Mouse (Mus musculus): ENCODE measurements around the gene Ipo9.
"Not testable (repeated sequence)": the region's sequence is repeated elsewhere in the genome, so short reads cannot be mapped to it uniquely, and the experiment has no call there.

Ipo9 gene

GRCm38 (mm10) chr1:135427390-135427789, 2.9 kb downstream of the Ipo9 start:
- DNase-seq, result no peak

DNA sequence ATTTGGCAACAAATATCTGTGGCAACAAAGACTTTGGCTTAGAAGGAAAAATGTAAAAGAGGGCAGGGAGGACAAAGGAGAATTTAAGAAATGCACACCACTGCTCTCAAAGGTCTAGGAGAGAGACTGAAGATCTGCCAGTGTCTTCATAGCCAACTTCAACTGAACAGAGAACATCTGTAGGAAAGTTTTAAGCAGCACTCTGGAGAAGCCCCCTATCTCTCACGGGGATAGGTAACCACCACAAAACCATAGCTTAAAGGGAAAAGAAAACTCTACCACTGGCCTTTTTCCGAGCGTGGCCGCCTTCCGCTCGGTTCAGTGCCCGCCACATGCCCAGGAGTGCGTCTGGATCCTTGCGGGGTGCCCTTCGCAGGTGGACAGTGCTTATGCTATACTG, 3.7 kb downstream of the Ipo9 start:
- no peak for DNase-seq

- DNase-seq, result no peak
These were observed 7.5 kb downstream of the Ipo9 start for GRCm38 (mm10) chr1:135422772-135423171.

GRCm38 (mm10) chr1:135413996-135414395, 16.3 kb downstream of the Ipo9 start:
- DNase-seq, result no peak

- no peak for DNase-seq
These were observed 18.2 kb downstream of the Ipo9 start for GRCm38 (mm10) chr1:135412130-135412529.

DNA sequence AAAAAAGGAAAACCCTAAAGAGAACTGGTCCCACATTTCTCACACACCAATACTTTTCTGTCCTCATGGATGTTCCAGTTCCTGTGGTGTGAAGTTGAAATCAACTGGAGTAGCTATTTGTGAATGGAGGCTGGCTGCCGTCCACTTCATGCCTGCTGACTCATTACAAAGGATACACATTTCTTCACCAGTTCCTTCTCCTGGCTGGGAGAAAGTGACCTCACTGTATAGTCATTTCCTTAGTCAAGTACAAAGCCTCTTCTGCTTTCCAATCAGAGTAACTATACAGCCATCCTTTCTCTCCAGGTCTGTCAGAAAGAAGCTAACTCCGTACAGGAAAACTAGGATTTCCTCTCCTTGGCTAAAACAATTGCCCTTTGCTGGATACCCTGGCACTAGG, 19.3 kb downstream of the Ipo9 start:
- no peak for DNase-seq

GRCm38 (mm10) chr1:135408973-135409372, 21.3 kb downstream of the Ipo9 start:
- no peak for DNase-seq

GRCm38 (mm10) chr1:135405356-135405755, 24.9 kb downstream of the Ipo9 start:
- DNase-seq, result no peak

GRCm38 (mm10) chr1:135401452-135402110, 28.7 kb downstream of the Ipo9 start:
- no peak for DNase-seq

DNA sequence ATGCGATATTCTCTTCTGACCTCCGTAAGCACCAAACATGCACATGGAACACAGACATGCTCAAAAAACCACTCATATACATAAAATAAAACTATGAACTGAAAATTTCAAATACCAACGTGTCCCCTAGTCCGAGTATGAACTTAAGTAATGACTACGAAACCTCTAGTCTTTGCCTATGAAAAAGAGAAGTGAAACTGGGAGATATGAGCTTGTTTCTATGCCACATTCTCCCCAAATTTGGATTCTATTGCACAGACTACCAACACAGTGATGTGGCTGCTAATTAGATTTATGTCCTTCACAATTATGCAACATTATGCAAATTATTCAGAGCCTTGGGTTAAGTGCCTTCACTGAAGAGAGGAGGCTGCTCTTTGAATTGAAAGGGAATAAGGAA, 30.8 kb downstream of the Ipo9 start:
- DNase-seq, result no peak

GRCm38 (mm10) chr1:135385161-135385560, 45.1 kb downstream of the Ipo9 start:
- DNase-seq, result no peak

DNA sequence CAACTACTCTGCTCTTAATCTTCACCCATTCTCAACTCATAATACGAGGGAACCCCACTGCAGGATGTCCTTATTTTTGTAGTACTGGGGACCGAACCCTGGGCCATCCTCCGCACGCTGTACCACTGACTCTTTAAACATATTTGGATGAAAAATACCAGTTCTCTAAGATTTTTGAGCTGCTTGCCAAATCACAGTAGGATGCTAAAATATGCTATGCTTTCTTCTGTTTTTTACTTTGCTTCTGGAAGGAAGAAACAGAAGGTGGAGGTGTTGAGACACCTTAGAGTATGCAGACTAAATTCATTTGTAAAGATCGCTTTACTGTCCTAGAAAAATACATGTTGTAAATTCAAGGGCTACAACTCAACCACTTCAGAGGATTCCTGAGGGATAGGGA, 46.1 kb downstream of the Ipo9 start:
- DNase-seq, result no peak

DNA sequence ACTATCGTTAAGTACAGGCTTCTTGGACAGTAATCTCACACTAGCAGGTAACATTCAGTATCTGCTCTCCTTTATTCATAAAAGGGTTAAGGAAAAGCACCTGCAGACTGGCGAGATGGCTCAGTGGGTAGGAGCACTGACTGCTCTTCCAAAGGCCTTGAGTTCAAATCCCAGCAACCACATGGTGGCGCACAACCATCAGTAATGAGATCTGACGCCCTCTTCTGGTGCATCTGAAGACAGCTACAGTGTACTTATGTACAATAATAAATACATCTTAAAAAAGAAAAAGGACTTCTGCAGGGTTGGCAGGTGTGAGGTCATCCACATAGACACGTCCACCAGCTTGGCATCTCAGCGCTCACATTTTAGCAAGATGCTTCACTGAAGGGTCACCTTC, 48.7 kb downstream of the Ipo9 start:
- not testable (repeated sequence) for DNase-seq

DNA sequence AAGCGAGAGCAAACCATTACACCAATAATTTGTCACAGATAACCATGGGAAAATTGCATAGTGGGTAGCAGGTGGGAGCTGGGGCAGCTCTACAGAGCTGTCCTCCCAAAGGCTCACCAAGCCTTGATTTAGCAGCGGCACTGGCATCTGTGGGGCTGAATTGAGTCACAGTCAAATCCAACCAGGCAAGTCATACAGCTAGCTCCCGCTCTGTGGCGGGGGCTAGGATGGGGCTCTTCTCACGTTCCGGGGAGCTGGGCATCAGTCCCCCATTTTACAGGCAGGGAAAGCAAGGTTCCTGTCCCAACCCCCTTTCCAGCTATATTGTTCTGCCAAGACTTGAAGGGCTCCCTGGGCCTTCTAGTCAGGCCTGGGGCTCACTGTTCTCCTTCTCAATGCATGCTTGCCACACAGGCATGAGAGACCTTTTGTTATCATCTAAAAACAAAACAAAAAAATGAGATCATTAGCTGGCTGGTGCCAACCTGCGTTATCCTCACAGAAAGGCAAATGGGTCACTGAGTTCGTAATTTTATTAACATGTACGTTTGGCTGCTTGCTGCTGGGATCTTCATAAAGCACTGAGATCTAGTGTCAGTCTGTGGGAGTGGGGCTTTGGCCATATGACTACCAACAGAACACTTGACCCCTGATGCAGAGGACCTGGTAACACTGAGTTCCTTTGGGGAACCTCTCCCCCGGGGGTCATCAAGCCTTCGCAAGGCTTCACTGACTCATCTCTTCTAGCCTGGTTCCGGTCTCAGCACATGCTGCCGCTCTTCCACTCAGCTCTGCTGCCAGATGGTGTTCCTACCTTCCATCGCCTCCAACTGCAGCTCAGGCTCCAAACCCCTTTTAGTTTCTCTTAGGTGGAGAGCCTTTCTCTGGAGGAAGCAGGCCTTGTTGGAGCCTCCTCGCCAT, 50.0 kb downstream of the Ipo9 start:
- DNase-seq, result no peak

DNA sequence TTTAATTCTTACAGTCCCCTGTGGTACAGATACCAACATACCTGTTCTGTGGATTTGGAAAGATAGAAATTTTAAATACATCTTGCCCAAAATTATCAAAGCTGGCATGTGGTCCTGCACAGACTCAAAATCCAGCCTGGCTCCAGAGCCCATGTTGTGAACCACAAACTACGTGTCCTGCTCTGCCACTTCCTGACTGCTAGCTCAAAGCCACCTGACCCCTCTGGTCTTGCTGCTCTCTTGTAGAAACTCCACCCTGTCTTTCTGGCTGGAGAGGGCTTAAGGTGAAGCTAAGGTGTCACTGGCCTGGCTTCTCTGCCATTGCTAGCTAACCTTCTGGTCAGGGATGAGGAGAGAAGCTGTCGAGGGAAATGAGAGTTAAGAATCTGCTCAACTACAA, 51.3 kb downstream of the Ipo9 start:
- DNase-seq, result no peak

- no peak for DNase-seq
These were observed 51.7 kb downstream of the Ipo9 start for GRCm38 (mm10) chr1:135378576-135378975.

DNA sequence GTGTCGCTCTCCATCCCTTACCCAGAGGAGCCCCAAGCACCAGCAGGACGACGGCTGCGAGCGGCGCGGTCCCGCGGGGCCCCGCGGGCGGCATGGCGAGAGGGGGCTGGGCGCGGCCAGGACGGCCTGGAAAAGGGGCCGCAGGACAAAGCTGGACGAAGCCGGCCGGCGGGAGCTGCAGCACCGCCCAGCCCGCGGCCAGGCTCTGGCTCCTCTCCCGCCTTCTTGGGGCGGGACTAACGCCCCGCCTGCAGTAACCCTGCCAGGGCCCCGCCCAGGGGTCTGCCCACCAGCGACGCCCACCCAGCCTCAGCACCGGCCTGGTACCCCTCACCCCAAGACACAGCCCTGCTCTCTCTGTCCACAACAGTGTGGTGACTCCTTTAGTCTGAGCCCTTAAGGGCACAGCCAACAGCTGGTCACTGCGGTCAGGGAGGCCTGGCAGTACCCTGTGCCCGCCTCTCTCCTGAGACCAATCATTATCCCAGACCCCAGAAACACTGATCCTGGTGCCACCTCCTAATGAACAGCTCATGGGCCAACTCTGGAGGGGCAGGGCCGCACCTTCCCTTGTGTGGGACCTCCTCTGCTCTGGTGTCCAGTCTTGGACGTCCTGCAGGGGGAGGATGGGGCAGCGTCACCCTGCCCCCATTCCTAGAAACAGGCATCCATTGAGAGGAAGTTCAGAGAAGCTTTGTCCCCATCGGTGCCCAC, 55.3 kb downstream of the Ipo9 start, which contains the start of gene Shisa4:
Gene Shisa4 (minus strand): TSS at position 370 of the 714 bp plus-strand sequence.
- peak; percentile 94 for DNase-seq

GRCm38 (mm10) chr1:135374175-135374867, 56.0 kb downstream of the Ipo9 start:
- peak; percentile 49 for DNase-seq

DNA sequence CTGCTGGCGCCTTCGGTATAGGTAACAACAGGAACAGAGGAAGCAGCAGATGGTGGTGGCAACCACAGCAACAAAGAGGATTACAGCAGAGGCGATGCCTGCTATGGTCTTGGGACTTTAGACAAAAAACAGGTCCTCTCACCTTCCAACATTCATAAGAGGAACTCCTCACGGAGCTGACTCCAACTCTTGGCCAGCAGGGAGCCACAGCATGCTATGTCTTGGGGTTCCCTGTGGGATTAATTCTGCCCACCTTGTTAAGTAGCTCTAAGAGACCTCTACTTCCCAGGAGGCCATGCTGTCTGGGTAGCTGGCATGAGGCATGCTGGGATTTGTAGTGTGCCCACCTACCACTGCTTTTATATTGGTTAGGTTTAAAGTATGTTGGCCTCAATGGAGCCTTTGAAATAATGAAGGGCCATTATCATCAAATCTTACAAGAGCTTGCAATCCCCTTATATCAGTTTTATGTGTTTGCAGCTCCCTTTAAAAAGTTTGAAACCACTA, 57.1 kb downstream of the Ipo9 start:
- peak; percentile 22 for DNase-seq

GRCm38 (mm10) chr1:135369415-135369814, 60.9 kb downstream of the Ipo9 start:
- no peak for DNase-seq

- DNase-seq, result peak; percentile 60
These were observed 61.3 kb downstream of the Ipo9 start for GRCm38 (mm10) chr1:135368982-135369381.

DNA sequence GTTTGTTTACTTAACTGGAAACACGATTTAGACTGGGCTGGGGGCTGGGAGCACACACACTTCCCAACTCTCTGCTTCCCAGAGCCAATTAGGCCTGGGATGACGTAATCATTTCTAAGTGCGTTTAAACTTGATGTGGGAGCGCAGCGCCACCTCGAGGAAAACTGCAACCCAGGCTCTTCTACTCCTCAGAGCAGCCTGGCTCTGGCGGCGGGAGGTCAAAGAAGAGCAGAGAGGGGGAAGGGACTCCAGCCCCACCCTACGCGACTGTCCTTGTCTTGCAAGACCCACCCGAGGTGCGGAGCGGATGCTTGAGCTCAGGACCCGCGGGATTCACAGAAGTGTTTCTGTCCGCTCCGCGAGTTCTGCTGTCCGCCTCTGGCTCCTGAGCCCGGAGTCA, 62.1 kb downstream of the Ipo9 start:
- DNase-seq, result peak; percentile 94

DNA sequence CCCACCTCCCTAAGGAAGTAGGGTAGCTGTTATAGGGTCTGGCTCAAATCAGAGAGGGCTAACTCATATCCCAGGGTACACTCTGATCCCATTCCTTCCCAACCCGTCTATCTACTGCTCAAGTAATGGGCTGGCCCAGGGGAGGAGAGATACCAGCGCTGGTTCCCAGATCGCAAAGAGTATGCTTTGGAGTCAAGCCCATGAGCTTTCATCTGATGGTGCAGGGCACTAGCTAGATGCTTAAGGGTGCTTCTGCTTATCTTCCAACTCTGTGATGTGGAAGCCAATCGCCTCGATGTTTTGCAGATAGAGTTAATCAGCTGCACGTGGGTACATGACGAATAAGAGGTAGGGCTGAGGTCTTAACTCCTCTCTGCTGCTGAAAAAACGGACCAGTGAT, 62.7 kb downstream of the Ipo9 start:
- no peak for DNase-seq
